Mouse (Mus musculus) layer of hippocampus, adult 2 months (tissue): ENCODE results near the gene Gm49361. TPM values are rescaled to one million over a fixed set of nuclear protein-coding genes. Genes with fewer than 3 reads are reported as not detected.

Experiments
- DNase-seq, 2 experiments: peaks; one replicate each; pipeline ENCODE4 v3.0.0; 2022; ENCODE audit warnings: low spot score in 2 of 2
- H3K27ac ChIP-seq: fragments of 200-600 bp; 2 replicates; pipeline ENCODE4 v1.8.1; 2022
- H3K4me3 ChIP-seq: fragments of 200-600 bp; 2 replicates; pipeline ENCODE4 v1.8.1; 2022; ENCODE audit warnings: mild to moderate bottlenecking
- CTCF ChIP-seq: fragments of 200-600 bp; conservative IDR thresholded peaks from 2 replicates; pipeline ENCODE4 v1.8.1; 2022; ENCODE audit warnings: antibody characterized with exemption, mild to moderate bottlenecking, moderate library complexity
- total RNA-seq, 2 experiments: library from RNA; stranded (reverse); gene quantifications; 2 replicates each; pipeline ENCODE4 v1.2.3; 2021

Gm49361 gene
- total RNA-seq, 2 experiments from 2014 or later, result 0.32 to 3.1 TPM

DNA sequence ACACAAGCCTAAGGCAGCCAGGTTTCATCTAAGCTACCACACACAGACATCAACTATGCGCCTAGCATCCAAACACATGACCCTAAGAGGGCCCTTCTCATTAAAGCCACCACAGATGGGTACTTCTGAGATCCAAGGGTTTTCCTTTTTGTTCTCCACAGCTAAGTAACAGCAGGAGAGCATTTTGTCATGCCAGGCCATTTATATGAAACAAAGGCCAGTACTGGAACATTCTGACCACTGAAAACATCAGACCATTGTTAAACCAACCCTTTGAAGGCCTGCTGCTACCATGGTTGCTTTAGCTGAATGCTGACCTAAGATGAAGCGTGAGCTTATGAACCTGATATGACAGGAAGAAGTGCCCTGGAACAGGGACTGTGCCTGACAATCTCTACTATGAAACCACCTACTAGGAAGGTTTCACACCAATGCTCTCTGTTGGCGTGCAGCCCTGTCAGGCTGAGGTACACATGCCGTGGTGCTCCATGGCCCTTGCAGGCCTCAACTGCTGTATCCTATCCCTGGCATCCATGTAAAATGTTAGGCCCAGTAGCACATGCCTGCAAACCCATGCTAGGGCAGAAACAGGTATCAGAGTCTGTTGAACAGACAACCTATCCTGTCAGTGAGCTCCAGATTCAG lies 29.2 kb downstream of the Gm49361 start:
- DNase-seq, result no peak
- H3K4me3 ChIP-seq, result no peak overlapping the region
- H3K27ac ChIP-seq, result peak overlapping the region; percentile 64; the same call in 1 of the 2 replicates
- no peak for TF ChIP-seq CTCF

DNA sequence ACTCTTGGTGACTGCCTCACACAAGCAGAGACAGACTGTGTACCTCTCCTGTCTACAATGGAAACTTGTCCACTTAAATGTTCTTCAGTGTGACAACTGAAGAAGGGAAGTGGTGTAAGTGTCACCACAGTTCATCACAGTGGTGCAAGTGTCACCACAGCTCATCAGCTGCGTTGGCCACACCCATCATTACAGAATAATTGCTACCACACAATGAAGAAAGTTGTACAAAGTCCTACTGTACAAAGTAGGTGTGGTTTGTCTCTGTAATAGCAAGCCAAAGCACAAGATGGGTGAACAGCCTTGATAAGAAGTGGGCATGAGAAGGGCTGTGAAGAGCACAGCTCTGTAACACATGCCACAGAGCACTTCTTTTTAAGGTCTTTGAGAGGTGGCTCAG lies 33.0 kb downstream of the Gm49361 start:
- no peak for TF ChIP-seq CTCF
- no peak for DNase-seq
- no peak overlapping the region for H3K4me3 ChIP-seq
- no peak overlapping the region for H3K27ac ChIP-seq

DNA sequence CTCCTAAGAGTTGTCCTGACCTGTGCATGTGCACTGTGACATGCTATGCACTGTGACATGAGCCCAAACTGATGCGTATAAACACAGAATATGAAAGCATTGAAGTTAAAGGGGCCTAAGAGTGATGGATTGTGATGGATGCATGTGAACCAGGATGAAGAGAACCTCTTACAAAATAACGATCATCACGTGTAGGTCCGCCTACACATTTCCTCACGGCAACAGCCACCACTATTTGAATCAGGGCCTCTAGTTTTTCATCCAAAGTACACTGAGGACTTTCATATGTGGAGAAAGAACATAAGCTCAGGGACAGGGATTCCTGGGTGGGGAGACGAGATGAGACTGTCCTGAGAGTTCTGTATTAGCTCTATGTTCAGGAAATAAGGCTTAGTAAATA lies 34.8 kb downstream of the Gm49361 start:
- Histone ChIP-seq H3K4me3 (no peak overlapping the region), H3K27ac (no peak overlapping the region)
- no peak for DNase-seq
- TF ChIP-seq CTCF, result no peak

DNA sequence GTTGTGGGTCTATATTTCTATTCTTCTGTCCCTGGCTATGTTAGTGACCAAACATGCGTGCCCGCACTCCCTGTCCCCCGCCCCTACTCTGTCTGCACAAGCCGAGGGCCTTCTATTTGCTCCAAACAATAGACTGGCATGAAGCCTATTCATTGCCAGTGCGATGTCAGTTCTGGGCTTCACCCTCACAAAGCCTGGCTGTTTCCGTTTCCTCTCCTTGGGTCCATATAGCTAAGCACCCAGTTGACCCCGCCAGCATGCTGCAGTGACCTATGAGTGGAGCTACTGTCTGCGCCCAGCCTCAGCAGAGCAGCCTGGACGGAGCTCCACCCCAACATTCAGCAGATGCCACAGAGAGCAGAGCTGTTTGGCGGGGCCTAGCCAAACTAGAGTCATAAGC lies 36.7 kb downstream of the Gm49361 start:
- no peak for TF ChIP-seq CTCF
- peak overlapping the region; percentile 84; the same call in 1 of the 2 replicates for H3K27ac ChIP-seq

DNA sequence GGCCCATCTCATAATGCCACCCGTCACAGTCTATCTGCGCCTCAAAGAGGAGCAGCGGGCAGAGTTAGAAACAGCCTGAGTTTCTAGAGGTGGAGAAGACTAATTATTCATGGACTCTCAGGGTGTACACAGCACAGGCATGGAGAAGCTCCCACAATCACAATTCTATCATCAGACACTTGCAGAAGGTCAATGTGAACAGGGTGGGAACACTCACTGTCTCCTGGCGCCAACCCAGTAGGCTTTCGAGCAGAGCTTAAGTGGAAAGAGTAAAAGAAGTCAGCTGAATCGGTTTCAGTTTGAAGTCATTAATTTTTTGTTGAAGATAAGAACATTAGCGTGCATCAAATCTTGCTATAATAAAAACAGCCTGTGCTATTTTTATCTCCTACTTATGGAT lies 37.3 kb downstream of the Gm49361 start:
- no peak overlapping the region for H3K4me3 ChIP-seq
- DNase-seq, result no peak
- H3K27ac ChIP-seq, result peak overlapping the region; percentile 84
- TF ChIP-seq CTCF, result no peak

More for the DNA sequence above, 36.7 kb downstream of the Gm49361 start:
- DNase-seq, result no peak
- no peak overlapping the region for H3K4me3 ChIP-seq

DNA sequence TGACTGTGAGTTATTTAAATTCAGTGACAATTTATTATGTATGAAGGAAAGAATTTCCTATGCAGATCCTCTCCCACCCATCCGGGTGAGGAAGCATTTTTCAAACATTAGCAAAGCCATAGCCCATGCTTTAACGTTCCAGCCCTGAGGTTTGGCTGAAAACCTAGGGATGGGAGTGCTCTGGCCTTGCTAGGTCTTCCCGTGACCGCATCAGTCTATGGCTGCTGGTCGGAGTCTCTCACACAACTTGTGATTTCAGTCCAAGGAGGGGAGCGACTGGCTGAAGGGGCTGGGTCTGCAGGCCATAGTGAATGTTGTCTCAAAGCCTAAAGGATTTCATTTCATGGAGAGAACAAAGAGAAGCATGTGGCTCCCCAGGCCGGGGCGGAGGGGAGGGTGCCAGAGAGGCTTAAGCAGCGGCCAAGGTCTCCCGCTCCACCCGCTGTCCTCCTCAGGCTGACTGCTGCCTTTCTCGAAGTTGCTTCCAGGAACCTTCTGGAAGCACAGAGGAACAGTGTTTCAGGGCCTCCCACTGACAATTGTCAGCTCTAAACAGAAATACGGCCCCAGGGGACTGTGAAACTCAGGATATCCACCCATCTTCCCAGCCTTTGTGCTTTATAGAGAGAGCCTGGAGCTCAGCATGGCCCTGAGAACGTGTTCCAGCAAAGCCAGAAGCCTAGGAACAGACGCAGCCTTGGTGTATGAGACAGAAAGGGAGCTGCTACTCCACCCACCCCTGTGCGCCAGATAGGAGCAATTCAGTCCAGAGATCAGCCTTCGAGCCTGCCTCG lies 38.6 kb downstream of the Gm49361 start:
- peak overlapping the region; percentile 84 for H3K27ac ChIP-seq
- no peak for DNase-seq
- no peak for TF ChIP-seq CTCF
- H3K4me3 ChIP-seq, result no peak overlapping the region; the same call in 1 of the 2 replicates

DNA sequence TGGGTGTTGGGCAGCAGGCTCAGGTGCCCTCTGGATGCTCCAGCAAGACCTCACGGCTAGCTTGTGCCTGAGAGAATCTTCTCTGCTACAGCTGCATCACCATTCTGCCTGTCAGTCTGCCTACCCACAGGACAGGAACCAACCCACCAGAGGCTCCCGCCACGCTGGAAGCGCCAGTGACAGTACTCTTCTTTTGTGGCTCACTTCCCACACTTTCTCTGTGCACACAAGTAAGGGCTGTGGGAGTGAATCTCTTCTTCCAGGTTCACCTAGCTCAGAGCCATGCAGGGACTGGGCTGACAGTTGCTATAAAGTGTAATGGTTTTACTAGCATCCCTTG lies 39.2 kb downstream of the Gm49361 start:
- TF ChIP-seq CTCF, result no peak
- Histone ChIP-seq H3K4me3 (no peak overlapping the region), H3K27ac (peak overlapping the region; percentile 84)
- no peak for DNase-seq

DNA sequence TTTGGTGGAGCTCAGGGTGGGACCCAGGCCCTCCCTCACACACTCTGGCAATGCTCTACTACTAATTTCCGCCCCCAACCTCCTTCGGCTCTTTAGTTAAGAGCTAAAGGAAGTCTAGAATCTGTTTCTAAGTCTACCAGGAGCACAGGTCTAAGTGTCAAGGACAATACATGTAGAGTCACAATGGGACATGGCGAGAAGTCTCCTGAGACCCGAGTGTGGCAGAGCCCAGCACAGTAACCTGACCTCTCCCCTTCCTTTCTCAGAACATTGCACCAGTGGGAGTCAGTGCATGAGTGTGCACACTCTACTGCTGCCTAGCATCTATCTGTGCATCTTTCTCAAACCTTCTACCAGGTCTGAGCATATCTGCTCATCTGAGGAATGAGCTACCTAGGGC lies 40.1 kb downstream of the Gm49361 start:
- no peak for TF ChIP-seq CTCF
- H3K27ac ChIP-seq, result peak overlapping the region; percentile 84
- H3K4me3 ChIP-seq, result no peak overlapping the region
- DNase-seq, result no peak

DNA sequence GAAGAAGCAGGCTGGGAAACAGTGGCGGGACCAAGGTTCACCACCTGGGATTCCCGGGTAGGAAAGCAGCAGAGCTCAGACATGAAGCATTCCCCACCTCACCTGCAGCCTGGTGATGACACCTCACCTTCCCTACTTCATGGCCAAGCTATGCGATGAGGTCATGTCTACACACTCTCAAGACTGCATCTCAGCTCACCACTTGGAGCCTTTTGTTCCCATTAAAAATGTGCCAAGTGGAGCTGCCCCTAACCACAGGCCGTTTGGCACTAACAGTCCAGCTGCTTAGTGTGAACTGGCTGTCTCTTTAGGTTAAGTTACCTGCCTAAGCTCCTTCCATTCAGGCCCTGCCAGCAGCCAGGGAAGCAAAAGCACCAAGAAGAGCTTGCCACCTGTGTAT lies 40.8 kb downstream of the Gm49361 start:
- DNase-seq, result no peak
- Histone ChIP-seq H3K27ac (no peak overlapping the region; the same call in 1 of the 2 replicates), H3K4me3 (no peak overlapping the region)
- no peak for TF ChIP-seq CTCF

DNA sequence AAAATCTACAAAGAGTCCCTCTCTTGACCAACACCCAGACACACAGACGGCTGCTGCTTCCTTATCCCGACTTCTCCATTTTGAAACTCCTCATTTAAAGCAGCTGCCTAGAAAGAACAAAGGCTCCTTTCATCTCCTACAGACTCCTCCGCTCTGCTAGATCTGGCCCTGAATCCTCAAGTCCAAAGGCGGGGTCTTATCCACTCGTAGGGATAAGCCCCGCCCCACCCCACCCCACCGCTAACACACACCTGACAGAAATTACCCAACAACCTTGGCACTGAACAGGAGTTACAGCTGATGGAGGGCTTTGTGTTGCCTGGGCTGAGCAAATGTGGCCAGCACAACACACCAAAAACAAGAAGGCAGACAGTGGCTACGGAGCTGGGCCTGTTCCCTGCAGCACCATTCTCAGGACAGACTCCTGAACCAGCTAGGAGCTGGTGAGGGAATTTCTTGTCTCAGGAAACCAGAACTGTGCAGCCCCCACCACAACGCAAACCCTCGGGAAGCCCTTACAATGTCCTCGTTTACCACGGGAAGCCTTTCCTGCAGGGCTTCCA lies 43.9 kb downstream of the Gm49361 start:
- DNase-seq, result no peak
- H3K27ac ChIP-seq, result peak overlapping the region; percentile 80
- no peak for TF ChIP-seq CTCF

DNA sequence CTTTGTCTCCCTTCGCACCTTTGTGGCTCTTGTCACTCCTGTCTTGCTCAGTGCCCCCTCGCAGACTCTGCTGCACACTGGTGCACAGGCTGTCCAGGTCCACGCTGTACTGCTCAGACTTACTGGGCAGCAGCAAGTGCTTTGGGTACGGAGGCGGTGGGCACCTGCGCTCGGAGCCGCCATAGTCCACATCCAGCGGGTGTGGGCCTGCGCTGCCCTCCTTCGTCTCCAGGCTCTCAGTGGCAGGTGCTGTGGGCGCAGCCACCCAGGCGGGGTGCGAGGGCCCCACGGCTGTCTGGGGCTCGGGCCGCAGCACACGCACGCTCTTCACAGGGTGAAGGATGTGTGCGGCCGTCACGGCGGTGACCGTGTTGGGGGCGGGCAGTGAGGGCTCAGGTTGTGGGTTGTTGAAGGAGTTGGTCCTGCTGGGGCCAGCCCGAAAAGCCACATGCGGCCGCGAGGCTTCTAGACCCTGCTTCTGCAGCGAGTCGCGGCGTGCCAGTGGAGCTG lies 46.4 kb downstream of the Gm49361 start:
- no peak overlapping the region for H3K4me3 ChIP-seq
- no peak overlapping the region for H3K27ac ChIP-seq
- no peak for TF ChIP-seq CTCF
- DNase-seq, result no peak

More for the DNA sequence above, 43.9 kb downstream of the Gm49361 start:
- no peak overlapping the region for H3K4me3 ChIP-seq

DNA sequence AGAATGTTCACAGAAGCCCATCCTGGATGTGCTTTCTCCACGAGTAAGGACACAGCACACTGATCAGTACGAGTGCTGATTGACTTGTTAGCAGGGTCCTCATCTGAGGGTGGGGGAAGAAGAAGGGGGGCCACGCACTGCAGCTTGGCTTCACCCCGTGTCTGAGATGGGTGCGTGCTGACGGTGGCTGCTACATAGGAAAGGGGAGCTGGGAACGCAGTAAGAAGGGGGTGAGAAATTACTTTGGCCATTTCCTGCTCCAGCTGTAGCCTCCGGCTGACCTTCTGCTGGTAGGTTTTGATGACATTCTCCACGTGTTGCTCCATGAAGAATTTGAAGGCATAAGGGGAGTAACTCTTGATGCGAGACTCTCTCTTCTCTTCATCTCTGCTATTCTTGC lies 46.9 kb downstream of the Gm49361 start:
- no peak for TF ChIP-seq CTCF
- DNase-seq, result no peak
- no peak overlapping the region for H3K27ac ChIP-seq
- no peak overlapping the region for H3K4me3 ChIP-seq

DNA sequence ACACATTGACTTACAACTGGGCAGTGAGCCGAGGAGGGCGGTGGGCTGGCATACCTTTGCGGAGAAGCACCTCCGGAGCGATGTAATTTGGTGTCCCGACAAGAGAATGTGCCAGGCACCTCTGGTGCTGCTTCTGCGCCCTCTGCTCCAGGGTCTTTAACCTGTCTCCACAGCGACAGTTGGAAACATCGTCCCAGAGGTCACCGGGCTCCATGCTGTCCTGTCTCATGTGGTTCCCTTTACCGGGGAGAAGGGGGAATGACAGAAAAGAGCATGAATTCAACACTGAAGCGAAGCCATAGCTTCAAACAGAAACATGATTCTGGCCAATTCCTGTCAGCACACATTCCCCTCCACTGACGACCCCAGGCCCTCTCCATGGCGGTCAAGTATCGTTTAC lies 49.8 kb downstream of the Gm49361 start:
- DNase-seq, result no peak
- Histone ChIP-seq H3K27ac (no peak overlapping the region), H3K4me3 (no peak overlapping the region)
- TF ChIP-seq CTCF, result no peak
